Comparison of ENCODE assay signal across 12 mouse cellular contexts in the genomic region with DNA sequence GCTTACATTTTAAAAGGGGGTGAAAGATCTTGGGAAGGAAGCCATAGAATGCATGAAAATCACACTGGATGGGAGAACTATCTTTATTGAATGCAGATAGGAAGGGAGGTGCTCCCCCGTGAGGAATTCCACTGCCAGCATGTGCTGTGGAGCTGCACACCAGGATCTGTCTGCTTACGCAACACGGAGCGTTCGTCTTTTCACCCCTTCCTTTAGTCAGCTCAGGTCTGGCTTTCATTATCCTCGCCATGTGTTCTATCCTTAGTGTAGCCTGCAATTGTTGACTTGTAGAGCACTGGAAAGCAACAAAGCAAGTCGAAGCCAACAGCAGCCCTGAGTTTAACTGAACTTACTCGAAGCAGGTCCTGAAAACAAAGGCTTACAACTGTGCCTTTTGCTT.
DNase-seq lines count a peak whose midpoint lies in the region; ATAC-seq and TF ChIP-seq lines count a peak whose summit lies in the region.
"Had no signal": no experiment of that assay in that cellular context is flagged by ENCODE, and none has a peak within 500 bp of the region (broad histone marks: within the 10 kb centered on the region; RNA-seq: fewer than 3 reads in every experiment).

No protein-coding gene starts in this region.

- TF ChIP-seq EP300 in heart, adult 2 months (IDR thresholded peaks at IDR 0.05; ENCODE audit: insufficient read depth, low read depth, low read length) = no peak

- no peak overlapping the region for H3K9ac ChIP-seq in heart, adult 2 months (ENCODE audit: low read depth, low read length)
- H3K9ac ChIP-seq in heart, embryonic 11.5 days (ENCODE audit: low read depth, low read length) = no peak overlapping the region
- H3K9ac ChIP-seq in embryonic facial prominence, embryonic 11.5 days (replicated peaks; ENCODE audit: low read length) = no peak overlapping the region
- H3K9ac ChIP-seq: hindbrain, embryonic 13.5 days; lung, embryonic 15.5 days had no signal

- no peak for TF ChIP-seq POLR2A in heart, adult 2 months (IDR thresholded peaks at IDR 0.05; ENCODE audit: insufficient read depth, low read depth, low read length)

- no peaks in the 10 kb centered on the region for H3K36me3 ChIP-seq in heart, adult 2 months (ENCODE audit: control insufficient read depth, insufficient read depth, low read length)
- H3K36me3 ChIP-seq in heart, embryonic 11.5 days (ENCODE audit: control insufficient read depth, insufficient read depth, low read length) = no peaks in the 10 kb centered on the region
- no peaks in the 10 kb centered on the region for H3K36me3 ChIP-seq in embryonic facial prominence, embryonic 11.5 days (replicated peaks; ENCODE audit: control insufficient read depth, insufficient read depth, low read depth, low read length)
- H3K36me3 ChIP-seq in midbrain, embryonic 10.5 days = no peaks in the 10 kb centered on the region
- H3K36me3 ChIP-seq: hindbrain, embryonic 13.5 days; lung, embryonic 15.5 days had no signal

- no peaks in the 10 kb centered on the region for H3K9me3 ChIP-seq in heart, embryonic 11.5 days (replicated peaks; ENCODE audit: control insufficient read depth, low read length)
- H3K9me3 ChIP-seq in embryonic facial prominence, embryonic 11.5 days (replicated peaks; ENCODE audit: control insufficient read depth, low read length) = no peaks in the 10 kb centered on the region
- H3K9me3 ChIP-seq in midbrain, embryonic 10.5 days (replicated peaks) = no peaks in the 10 kb centered on the region
- H3K9me3 ChIP-seq: hindbrain, embryonic 13.5 days; lung, embryonic 15.5 days had no signal

- H3K27me3 ChIP-seq in heart, adult 2 months (ENCODE audit: control insufficient read depth, insufficient read depth, low read length) = no peaks in the 10 kb centered on the region
- H3K27me3 ChIP-seq in heart, embryonic 11.5 days (ENCODE audit: control insufficient read depth, insufficient read depth, low read length) = no peaks in the 10 kb centered on the region
- H3K27me3 ChIP-seq in embryonic facial prominence, embryonic 11.5 days (ENCODE audit: control insufficient read depth, insufficient read depth, low read length) = no peaks in the 10 kb centered on the region
- no peaks in the 10 kb centered on the region for H3K27me3 ChIP-seq in midbrain, embryonic 10.5 days (ENCODE audit: low read depth, poor library complexity, severe bottlenecking)
- H3K27me3 ChIP-seq: hindbrain, embryonic 13.5 days; lung, embryonic 15.5 days had no signal

- intact Hi-C loops in heart, adult 2 months (cut with DNase I) = no loop called here

- DNase-seq in heart, adult 2 months = peak; percentile 31 to 48
- DNase-seq in NIH3T3 (ENCODE audit: low read depth) = peak; percentile 97
- DNase-seq in embryonic facial prominence, embryonic 11.5 days (ENCODE audit: low spot score) = peak; percentile 71
- DNase-seq in left cerebral cortex, adult 9 months (ENCODE audit: low spot score in 2 of 2) = peak; percentile 3 to 11
- DNase-seq in cerebellum, adult 11-12 months = no peak
- no peak for DNase-seq in midbrain, embryonic 10.5 days (ENCODE audit: low spot score)
- no peak for DNase-seq in cerebellum, postnatal 36 days
- DNase-seq: right cerebral cortex, postnatal 4 days; thymus, postnatal 25 days had no signal

- 58% methylated on average over 8 of the region's 8 CpGs for WGBS in heart, adult 2 months
- WGBS in heart, embryonic 11.5 days (ENCODE audit: insufficient replicate concordance) = 75% methylated on average over 8 of the region's 8 CpGs
- WGBS in embryonic facial prominence, embryonic 11.5 days = 47% methylated on average over 8 of the region's 8 CpGs
- 75% methylated on average over 8 of the region's 8 CpGs for WGBS in midbrain, embryonic 10.5 days

- H3K4me2 ChIP-seq in heart, embryonic 11.5 days = no peak overlapping the region
- H3K4me2 ChIP-seq in embryonic facial prominence, embryonic 11.5 days (ENCODE audit: low read depth, low read length) = no peak overlapping the region
- H3K4me2 ChIP-seq: hindbrain, embryonic 13.5 days; lung, embryonic 15.5 days had no signal

- H3K27ac ChIP-seq in heart, adult 2 months = no peak overlapping the region
- no peak overlapping the region for H3K27ac ChIP-seq in heart, embryonic 11.5 days (ENCODE audit: low read depth, low read length)
- H3K27ac ChIP-seq in embryonic facial prominence, embryonic 11.5 days (replicated peaks; ENCODE audit: low read depth, low read length) = 0 out of 2 replicates have a peak overlapping the region, but pooled peaks have one; percentile 41
- no peak overlapping the region for H3K27ac ChIP-seq in midbrain, embryonic 10.5 days (replicated peaks)
- H3K27ac ChIP-seq: hindbrain, embryonic 13.5 days; lung, embryonic 15.5 days had no signal

- H3K79me2 ChIP-seq in heart, adult 2 months (replicated peaks; ENCODE audit: control insufficient read depth, insufficient read depth, low read length) = no peaks in the 10 kb centered on the region

- H3K4me1 ChIP-seq in heart, adult 2 months (ENCODE audit: control insufficient read depth, insufficient read depth, low read length) = peaks cover 6% of the 10 kb centered on the region
- H3K4me1 ChIP-seq in heart, embryonic 11.5 days (ENCODE audit: control insufficient read depth, insufficient read depth, low read length) = no peaks in the 10 kb centered on the region
- H3K4me1 ChIP-seq in embryonic facial prominence, embryonic 11.5 days (ENCODE audit: control insufficient read depth, insufficient read depth, low read length) = no peaks in the 10 kb centered on the region
- H3K4me1 ChIP-seq in midbrain, embryonic 10.5 days = no peaks in the 10 kb centered on the region
- H3K4me1 ChIP-seq: hindbrain, embryonic 13.5 days; lung, embryonic 15.5 days had no signal

- ATAC-seq in heart, embryonic 11.5 days (replicated peaks; ENCODE audit: insufficient number of reproducible peaks, low FRiP score, low TSS enrichment) = no peak
- no peak for ATAC-seq in embryonic facial prominence, embryonic 11.5 days (replicated peaks; ENCODE audit: insufficient number of reproducible peaks, low FRiP score, low TSS enrichment, low read depth)

- no peak overlapping the region for H3K4me3 ChIP-seq in heart, adult 2 months
- no peak overlapping the region for H3K4me3 ChIP-seq in heart, embryonic 11.5 days (ENCODE audit: low read depth, low read length)
- no peak overlapping the region for H3K4me3 ChIP-seq in embryonic facial prominence, embryonic 11.5 days (ENCODE audit: low read depth, low read length)
- no peak overlapping the region for H3K4me3 ChIP-seq in midbrain, embryonic 10.5 days
- H3K4me3 ChIP-seq: hindbrain, embryonic 13.5 days; lung, embryonic 15.5 days had no signal

- peak; percentile 56 for TF ChIP-seq CTCF in heart, adult 2 months (IDR thresholded peaks at IDR 0.05)

Comparison
In these comparisons a context has a peak if more than half of its experiments do, and no peak if none do; other contexts are left out.
1. DNase-seq: peak in heart, adult 2 months (2 of 2), NIH3T3 (single experiment), embryonic facial prominence, embryonic 11.5 days (single experiment) and left cerebral cortex, adult 9 months (2 of 2); none in cerebellum, adult 11-12 months (single experiment), midbrain, embryonic 10.5 days (single experiment) and cerebellum, postnatal 36 days (0 of 2).